Mouse (Mus musculus) MEL (cell line): ENCODE results near the gene Usp25. TPM values are rescaled to one million over a fixed set of nuclear protein-coding genes. Genes with fewer than 3 reads are reported as not detected.

Experiments
- DNase-seq: peaks from one replicate; pipeline ENCODE4 v3.0.0; 2011; ENCODE audit warnings: low read depth, low spot score
- H3K27ac ChIP-seq: 2 replicates; pipeline ENCODE4 v1.5.1; 2012; ENCODE audit warnings: low read depth, mild to moderate bottlenecking, control low read depth, low read length, moderate library complexity; ENCODE audit not compliant: control insufficient read depth
- H3K27me3 ChIP-seq, 2 experiments: fragments of 150-350 bp in 1 of 2; sonication (generic) in 1 of 2; 2 replicates each; pipeline ENCODE4 v1.6.1; 2012; ENCODE audit warnings: low read length in 2 of 2, mild to moderate bottlenecking in 2 of 2, improper control_type of control experiment in 1 of 2, moderate library complexity in 1 of 2; ENCODE audit not compliant: insufficient read depth in 2 of 2, control insufficient read depth in 1 of 2
- H3K36me3 ChIP-seq, 2 experiments: 2 replicates each; pipeline ENCODE4 v1.6.1; 2012 to 2014; ENCODE audit warnings: low read length in 2 of 2, improper control_type of control experiment in 1 of 2, inconsistent platforms in 1 of 2, mild to moderate bottlenecking in 1 of 2; ENCODE audit not compliant: insufficient read depth in 2 of 2, control insufficient read depth in 1 of 2
- H3K4me1 ChIP-seq, 2 experiments: fragments of 150-350 bp in 1 of 2; sonication (generic) in 1 of 2; 2 replicates each; pipeline ENCODE4 v1.6.1; 2012; ENCODE audit warnings: low read length in 2 of 2, improper control_type of control experiment in 1 of 2, mild to moderate bottlenecking in 1 of 2; ENCODE audit not compliant: insufficient read depth in 2 of 2, control insufficient read depth in 1 of 2
- H3K4me3 ChIP-seq, 2 experiments: fragments of 150-350 bp in 1 of 2; sonication (generic) in 1 of 2; 2 replicates each; pipeline ENCODE4 v1.5.1; 2012; ENCODE audit warnings: low read depth in 2 of 2, low read length in 2 of 2, mild to moderate bottlenecking in 2 of 2, moderate library complexity in 2 of 2, control low read depth in 1 of 2, improper control_type of control experiment in 1 of 2; ENCODE audit not compliant: control insufficient read depth in 1 of 2, insufficient read depth in 1 of 2
- H3K79me2 ChIP-seq: 2 replicates; pipeline ENCODE4 v1.6.1; 2012; ENCODE audit warnings: mild to moderate bottlenecking, low read length, moderate library complexity; ENCODE audit not compliant: control insufficient read depth, poor library complexity, insufficient read depth
- H3K9ac ChIP-seq: 2 replicates; pipeline ENCODE4 v1.6.1; 2012; ENCODE audit warnings: low read depth, mild to moderate bottlenecking, control low read depth, low read length, moderate library complexity; ENCODE audit not compliant: control insufficient read depth, poor library complexity, severe bottlenecking
- H3K9me3 ChIP-seq: fragments of 150-350 bp; sonication (generic); replicated peaks from 2 replicates; pipeline ENCODE4 v1.6.1; 2012; ENCODE audit warnings: mild to moderate bottlenecking, low read length, improper control_type of control experiment, moderate library complexity; ENCODE audit not compliant: insufficient read depth
- BHLHE40 ChIP-seq: IDR thresholded peaks from 2 replicates; pipeline ENCODE4 v1.6.1; 2012; ENCODE audit warnings: low read depth, mild to moderate bottlenecking, inconsistent platforms, low read length, improper control_type of control experiment, borderline replicate concordance
- CHD1 ChIP-seq: IDR thresholded peaks from 2 replicates; pipeline ENCODE4 v1.6.1; 2012; ENCODE audit warnings: low read depth, mild to moderate bottlenecking, inconsistent platforms, low read length, improper control_type of control experiment
- CHD2 ChIP-seq: IDR thresholded peaks from 2 replicates; pipeline ENCODE4 v1.6.1; 2011; ENCODE audit warnings: low read length, improper control_type of control experiment
- CTCF ChIP-seq, 3 experiments: IDR thresholded peaks in 2 of 3; conservative IDR thresholded peaks in 1 of 3; 2 replicates each; pipeline ENCODE4 v1.5.1; 2011 to 2012; ENCODE audit warnings: low read length in 3 of 3, low read depth in 2 of 3, mild to moderate bottlenecking in 2 of 3, improper control_type of control experiment in 1 of 3, inconsistent platforms in 1 of 3, mixed read lengths in 1 of 3, moderate library complexity in 1 of 3; ENCODE audit not compliant: control insufficient read depth in 1 of 3, insufficient read depth in 1 of 3, poor library complexity in 1 of 3, severe bottlenecking in 1 of 3
- ELF1 ChIP-seq: IDR thresholded peaks from 2 replicates; pipeline ENCODE4 v1.6.1; 2014; ENCODE audit warnings: low read depth, mild to moderate bottlenecking, inconsistent platforms, low read length, improper control_type of control experiment, moderate library complexity
- GATA1 ChIP-seq: IDR thresholded peaks from 2 replicates; pipeline ENCODE4 v1.6.1; 2011; ENCODE audit warnings: low read depth, low read length, improper control_type of control experiment
- JUND ChIP-seq: IDR thresholded peaks from 2 replicates; pipeline ENCODE4 v1.6.1; 2011; ENCODE audit warnings: low read depth, mild to moderate bottlenecking, improper control_type of control experiment, low read length
- KAT2A ChIP-seq: conservative IDR thresholded peaks from 2 replicates; pipeline ENCODE4 v1.6.1; 2012; ENCODE audit warnings: low read depth, low read length, improper control_type of control experiment, inconsistent platforms
- MAFK ChIP-seq: IDR thresholded peaks from 2 replicates; pipeline ENCODE4 v1.6.1; 2011; ENCODE audit warnings: low read depth, mild to moderate bottlenecking, low read length, improper control_type of control experiment, borderline replicate concordance
- MAX ChIP-seq: IDR thresholded peaks from 2 replicates; pipeline ENCODE4 v1.6.1; 2011; ENCODE audit warnings: low read length, improper control_type of control experiment
- MAZ ChIP-seq: IDR thresholded peaks from 2 replicates; pipeline ENCODE4 v1.6.1; 2012; ENCODE audit warnings: low read depth, mild to moderate bottlenecking, inconsistent platforms, low read length, improper control_type of control experiment
- MEF2A ChIP-seq: IDR thresholded peaks from 2 replicates; pipeline ENCODE4 v1.6.1; 2014; ENCODE audit warnings: low read depth, mild to moderate bottlenecking, inconsistent platforms, low read length, improper control_type of control experiment; ENCODE audit not compliant: poor library complexity, insufficient replicate concordance, severe bottlenecking; ENCODE audit errors: extremely low read depth
- MYB ChIP-seq: IDR thresholded peaks from 2 replicates; pipeline ENCODE4 v1.6.1; 2011; ENCODE audit warnings: mild to moderate bottlenecking, low read depth, low read length, improper control_type of control experiment
- MYC ChIP-seq: IDR thresholded peaks from 2 replicates; pipeline ENCODE4 v1.6.1; 2011; ENCODE audit warnings: low read depth, mild to moderate bottlenecking, low read length, improper control_type of control experiment, moderate library complexity
- POLR2A ChIP-seq, 2 experiments: IDR thresholded peaks; 2 replicates each; pipeline ENCODE4 v1.6.1; 2011 to 2012; ENCODE audit warnings: low read length in 2 of 2, mild to moderate bottlenecking in 2 of 2, control low read depth in 1 of 2, improper control_type of control experiment in 1 of 2, low read depth in 1 of 2, moderate library complexity in 1 of 2; ENCODE audit not compliant: control insufficient read depth in 1 of 2, insufficient read depth in 1 of 2, poor library complexity in 1 of 2
- POLR2AphosphoS2 ChIP-seq: IDR thresholded peaks from 2 replicates; pipeline ENCODE4 v1.6.1; 2011; ENCODE audit warnings: low read length, improper control_type of control experiment
- RAD21 ChIP-seq: IDR thresholded peaks from 2 replicates; pipeline ENCODE4 v1.6.1; 2011; ENCODE audit warnings: mild to moderate bottlenecking, low read depth, low read length, improper control_type of control experiment
- RCOR1 ChIP-seq: IDR thresholded peaks from 2 replicates; pipeline ENCODE4 v1.6.1; 2012; ENCODE audit warnings: low read depth, mild to moderate bottlenecking, inconsistent platforms, low read length, improper control_type of control experiment
- SIN3A ChIP-seq: IDR thresholded peaks from 2 replicates; pipeline ENCODE4 v1.6.1; 2012; ENCODE audit warnings: low read length, improper control_type of control experiment, inconsistent platforms
- SMC3 ChIP-seq: IDR thresholded peaks from 2 replicates; pipeline ENCODE4 v1.6.1; 2011; ENCODE audit warnings: low read depth, low read length, improper control_type of control experiment
- TAL1 ChIP-seq: IDR thresholded peaks from 2 replicates; pipeline ENCODE4 v1.6.1; 2012; ENCODE audit warnings: mild to moderate bottlenecking, inconsistent platforms, low read length, moderate library complexity, mixed read lengths
- TBP ChIP-seq: IDR thresholded peaks from 2 replicates; pipeline ENCODE4 v1.8.0; 2011; ENCODE audit warnings: low read depth, low read length, improper control_type of control experiment
- TCF12 ChIP-seq: IDR thresholded peaks from 2 replicates; pipeline ENCODE4 v1.6.1; 2014; ENCODE audit warnings: low read depth, mild to moderate bottlenecking, inconsistent platforms, low read length, improper control_type of control experiment, moderate library complexity
- UBTF ChIP-seq: IDR thresholded peaks from 2 replicates; pipeline ENCODE4 v1.6.1; 2012; ENCODE audit warnings: low read depth, mild to moderate bottlenecking, inconsistent platforms, low read length, improper control_type of control experiment, moderate library complexity, borderline replicate concordance; ENCODE audit not compliant: insufficient read depth
- USF1 ChIP-seq: IDR thresholded peaks from 2 replicates; pipeline ENCODE4 v1.6.1; 2014; ENCODE audit warnings: low read depth, mild to moderate bottlenecking, inconsistent platforms, low read length, improper control_type of control experiment, moderate library complexity
- USF2 ChIP-seq, 2 experiments: IDR thresholded peaks; 2 replicates each; pipeline ENCODE4 v1.6.1; 2011 to 2012; ENCODE audit warnings: improper control_type of control experiment in 2 of 2, low read length in 2 of 2, borderline replicate concordance in 1 of 2, inconsistent platforms in 1 of 2, low read depth in 1 of 2, mild to moderate bottlenecking in 1 of 2; ENCODE audit not compliant: insufficient read depth in 1 of 2
- ZC3H11A ChIP-seq: IDR thresholded peaks from 2 replicates; pipeline ENCODE4 v1.6.1; 2012; ENCODE audit warnings: low read depth, mild to moderate bottlenecking, inconsistent platforms, low read length, improper control_type of control experiment
- ZMIZ1 ChIP-seq: IDR thresholded peaks from 2 replicates; pipeline ENCODE4 v1.6.1; 2012; ENCODE audit warnings: low read depth, mild to moderate bottlenecking, inconsistent platforms, low read length, improper control_type of control experiment, moderate library complexity
- ZNF384 ChIP-seq: IDR thresholded peaks from 2 replicates; pipeline ENCODE4 v1.6.1; 2012; ENCODE audit warnings: low read depth, mild to moderate bottlenecking, inconsistent platforms, low read length, improper control_type of control experiment
- polyA plus RNA-seq, 2 experiments: library from polyadenylated mRNA; stranded (reverse) in 1 of 2; unstranded in 1 of 2; fragments of >175 nt in 1 of 2; fragments of >200 nt in 1 of 2; gene quantifications; 2 replicates each; pipeline versions ENCODE4 v1.2.1 to v1.2.4; 2012; ENCODE audit warnings: low replicate concordance in 2 of 2, low read depth in 1 of 2; ENCODE audit not compliant: insufficient read length in 2 of 2, insufficient read depth in 1 of 2, missing spikeins in 1 of 2
- total RNA-seq: library from RNA; depleted of rRNA; stranded (reverse); fragments of 300-350 nt; gene quantifications from 2 replicates; pipeline ENCODE4 v1.2.3, GENCODE M21; 2012

Usp25 gene
- total and polyA plus RNA-seq, 3 experiments, result 43.0 to 45.6 TPM; not detected in 1

DNA sequence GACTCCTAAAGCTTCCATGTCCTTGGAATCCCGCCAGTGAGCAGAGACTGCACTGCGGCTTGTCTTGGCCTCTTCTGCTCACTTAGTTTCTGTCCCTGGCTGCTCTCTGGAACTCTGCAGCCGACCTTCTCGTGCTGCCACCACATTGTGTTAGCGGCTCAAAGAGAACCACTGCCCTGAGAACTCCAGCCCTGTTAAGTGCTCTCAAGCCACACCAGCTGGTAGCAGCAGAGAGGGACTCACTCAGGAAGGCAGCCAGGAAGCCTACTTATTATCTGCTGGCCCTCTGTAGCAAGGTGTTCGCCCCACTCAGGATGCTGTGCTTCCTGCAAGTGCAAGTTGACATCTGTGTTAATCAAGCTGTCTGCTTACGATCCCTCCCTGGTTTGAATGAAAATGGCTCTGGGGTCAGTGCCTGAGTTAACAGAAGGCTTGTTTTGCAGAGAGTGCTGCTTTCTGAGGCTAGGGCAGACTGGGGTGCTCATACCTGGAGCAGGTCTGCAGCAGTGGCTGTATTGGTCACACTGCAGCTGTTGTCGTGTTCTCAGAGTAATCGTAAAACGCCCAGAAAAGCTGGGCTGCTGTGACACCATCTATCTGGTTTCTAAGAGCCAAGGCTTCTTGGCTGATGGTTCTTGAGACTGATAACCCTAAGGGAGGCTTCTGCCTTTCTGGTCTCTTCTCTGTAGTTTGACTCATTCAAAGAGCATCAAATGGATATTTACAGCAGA is 15.3 kb downstream of the Usp25 start:
- Histone ChIP-seq H3K79me2 (peaks cover 34% of the 10 kb centered on the region), H3K36me3 (peaks cover 2 to 61% of the 10 kb centered on the region in 2 experiments; a peak in 3 of 4 replicates), H3K27ac (peak overlapping the region; percentile 52)
- TF ChIP-seq TAL1 (0 out of 2 replicates have a peak, but pooled peaks have one; percentile 5), CHD1 (no peak), GATA1 (peak; percentile 32; the same call in 1 of the 2 replicates), MAZ (no peak), JUND (no peak), USF2 (IDR thresholded peaks at IDR 0.05; ENCODE audit: borderline replicate concordance in 1 of 2, insufficient read depth in 1 of 2, low read depth in 1 of 2, low read length in 2 of 2) (no peak), ZMIZ1 (no peak), MAX (no peak), ZNF384 (no peak)
- TF ChIP-seq, all 39 proteins: peak for 2
- H3K4me3 ChIP-seq, result no peak overlapping the region
- no peaks in the 10 kb centered on the region for H3K9me3 ChIP-seq
- no peak overlapping the region for H3K9ac ChIP-seq
- DNase-seq, result peak; percentile 38
- no peaks in the 10 kb centered on the region for H3K27me3 ChIP-seq
- peaks cover 25 to 50% of the 10 kb centered on the region in 2 experiments for H3K4me1 ChIP-seq

DNA sequence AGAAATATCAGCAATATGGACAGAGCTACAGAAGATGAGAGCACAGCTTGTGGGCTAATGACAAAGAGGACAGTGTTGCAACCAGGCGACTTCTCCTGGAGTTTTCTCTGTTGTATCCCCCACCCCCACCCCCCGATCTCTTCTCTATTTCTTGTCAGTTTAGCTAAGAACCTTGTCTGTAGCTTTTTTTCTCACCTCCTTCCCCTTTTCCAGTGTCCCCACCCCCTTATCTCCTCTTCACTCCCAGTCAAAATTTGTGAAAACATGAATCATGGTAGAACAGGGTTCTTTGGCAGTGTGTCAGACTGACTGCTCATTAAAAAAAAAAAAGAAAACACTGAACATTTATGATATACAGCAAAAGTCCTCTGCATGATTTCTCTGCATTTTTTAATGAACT is 16.9 kb downstream of the Usp25 start:
- H3K79me2 ChIP-seq, result peaks cover 23% of the 10 kb centered on the region
- H3K27ac ChIP-seq, result peak overlapping the region; percentile 77
- H3K9ac ChIP-seq, result no peak overlapping the region; the same call in 1 of the 2 replicates
- H3K36me3 ChIP-seq, result peaks cover 6 to 49% of the 10 kb centered on the region in 2 experiments
- peaks cover 25 to 44% of the 10 kb centered on the region in 2 experiments for H3K4me1 ChIP-seq
- peak; percentile 94 for DNase-seq
- no peaks in the 10 kb centered on the region for H3K9me3 ChIP-seq
- no peaks in the 10 kb centered on the region for H3K27me3 ChIP-seq
- H3K4me3 ChIP-seq, result peak overlapping the region; percentile 3 to 8; a peak in 1 of 4 replicates
- TF ChIP-seq BHLHE40 (0 out of 2 replicates have a peak, but pooled peaks have one; percentile 32), MAX (no peak), RCOR1 (peak; percentile 92), POLR2AphosphoS2 (no peak), POLR2A (IDR thresholded peaks at IDR 0.05; ENCODE audit: control insufficient read depth in 1 of 2, insufficient read depth in 1 of 2, low read depth in 1 of 2, low read length in 2 of 2, poor library complexity in 1 of 2) (no peak), KAT2A (no peak), ELF1 (no peak), RAD21 (no peak), ZC3H11A (no peak), MEF2A (no peak), SMC3 (no peak), MYB (peak; percentile 65; the same call in 1 of the 2 replicates), TCF12 (peak; percentile 68), CHD2 (peak; percentile 46), CHD1 (no peak), USF2 (IDR thresholded peaks at IDR 0.05; ENCODE audit: borderline replicate concordance in 1 of 2, insufficient read depth in 1 of 2, low read depth in 1 of 2, low read length in 2 of 2) (no peak), CTCF (IDR thresholded peaks at IDR 0.05 in 2 of 3, conservative IDR thresholded peaks at IDR 0.05 in 1 of 3; ENCODE audit: control insufficient read depth in 1 of 3, insufficient read depth in 1 of 3, low read depth in 2 of 3, low read length in 3 of 3, poor library complexity in 1 of 3, severe bottlenecking in 1 of 3) (no peak), MYC (0 out of 2 replicates have a peak, but pooled peaks have one; percentile 33), GATA1 (peak; percentile 85), TBP (no peak), JUND (no peak), ZMIZ1 (no peak), USF1 (no peak), SIN3A (peak; percentile 83), TAL1 (peak; percentile 3; the same call in 1 of the 2 replicates), UBTF (no peak), MAFK (no peak)
